Comparison of ENCODE assay signal across 8 mouse cellular contexts in the genomic region with DNA sequence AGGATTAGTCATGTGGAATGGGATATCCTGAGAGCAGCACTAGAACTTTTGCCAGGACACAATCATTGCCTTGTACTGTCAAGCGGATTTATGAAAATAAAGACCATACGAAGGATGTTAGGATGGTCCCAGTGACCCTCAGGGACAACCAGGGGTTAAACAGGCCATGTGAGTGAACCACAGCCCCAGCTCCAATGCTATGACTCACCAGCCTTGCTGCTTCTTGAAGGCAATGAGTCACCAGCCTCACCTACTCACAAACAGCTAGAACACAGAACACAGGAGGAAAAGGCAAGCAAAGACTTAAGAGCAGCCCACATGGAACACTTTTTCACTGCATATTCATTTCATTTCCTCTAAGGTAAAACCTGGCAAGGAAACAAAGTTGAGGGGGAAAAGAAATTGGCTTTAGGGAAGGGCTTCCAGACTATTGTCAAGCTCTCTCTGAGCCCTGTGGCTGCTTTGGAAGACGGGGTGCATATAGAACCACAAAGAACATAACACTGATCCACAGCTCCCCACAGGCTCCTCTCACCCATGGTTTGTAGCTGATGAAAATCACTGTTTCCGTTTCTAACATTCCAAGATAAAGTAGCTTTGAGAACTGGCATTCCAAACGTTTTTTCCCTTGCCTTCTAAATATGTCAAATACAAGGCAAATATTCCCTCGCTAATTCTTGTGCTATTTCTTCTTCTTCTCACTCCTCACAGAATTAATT. TPM values are rescaled to one million over a fixed set of nuclear protein-coding genes. Genes with fewer than 3 reads are reported as not detected.
A peak's percentile ranks its signal among the peaks of the same experiment; 100 is the strongest.
DNase-seq lines count a peak whose midpoint lies in the region; ATAC-seq and TF ChIP-seq lines count a peak whose summit lies in the region.
"Had no signal": no experiment of that assay in that cellular context is flagged by ENCODE, and none has a peak within 500 bp of the region (broad histone marks: within the 10 kb centered on the region; RNA-seq: fewer than 3 reads in every experiment).

No protein-coding gene starts in this region.

- H3K27me3 ChIP-seq in kidney, postnatal 0 days (ENCODE audit: insufficient read depth, low read length), result no peaks in the 10 kb centered on the region
- no peaks in the 10 kb centered on the region for H3K27me3 ChIP-seq in cerebellum, adult 2 months (ENCODE audit: control insufficient read depth, insufficient read depth, low read length)

- no peak for ATAC-seq in kidney, postnatal 0 days (replicated peaks; ENCODE audit: low FRiP score, low read depth)
- peak; percentile 47 for ATAC-seq in megakaryocyte progenitor cell, adult 5-6 weeks (replicated peaks; ENCODE audit: poor library complexity)

- DNase-seq in kidney, postnatal 0 days (ENCODE audit: low spot score), result peak; percentile 29
- no peak for DNase-seq in kidney, adult 9 months
- peak; percentile 93 for DNase-seq in NIH3T3 (ENCODE audit: low read depth)
- DNase-seq in thymus, postnatal 0 days (ENCODE audit: low spot score), result no peak
- DNase-seq in cerebellum, adult 2 months, result no peak
- DNase-seq: kidney, postnatal 10 days had no signal

- H3K4me2 ChIP-seq in kidney, postnatal 0 days (ENCODE audit: low read length), result no peak overlapping the region

- no peak overlapping the region for H3K9ac ChIP-seq in kidney, postnatal 0 days (ENCODE audit: low read depth, low read length)

- no peaks in the 10 kb centered on the region for H3K36me3 ChIP-seq in kidney, postnatal 0 days (ENCODE audit: insufficient read depth, low read length)

- TF ChIP-seq POLR2A in embryonic fibroblast, embryonic 13.5 days (IDR thresholded peaks at IDR 0.05; ENCODE audit: low read depth, low read length), result no peak
- no peak for TF ChIP-seq POLR2A in cerebellum, adult 2 months (IDR thresholded peaks at IDR 0.05; ENCODE audit: borderline replicate concordance, insufficient read depth, low read length)

- H3K9me3 ChIP-seq in kidney, postnatal 0 days (replicated peaks; ENCODE audit: low read length), result no peaks in the 10 kb centered on the region

- no peak overlapping the region for H3K4me3 ChIP-seq in kidney, postnatal 0 days (replicated peaks; ENCODE audit: low read depth, low read length)
- H3K4me3 ChIP-seq in embryonic fibroblast, embryonic 13.5 days (ENCODE audit: insufficient read depth, low read length), result no peak overlapping the region
- no peak overlapping the region for H3K4me3 ChIP-seq in cerebellum, adult 2 months (replicated peaks; ENCODE audit: insufficient read depth, low read depth, low read length)

- no peak for TF ChIP-seq CTCF in kidney, postnatal 0 days (IDR thresholded peaks at IDR 0.05; ENCODE audit: low read depth)
- TF ChIP-seq CTCF in embryonic fibroblast, embryonic 13.5 days (IDR thresholded peaks at IDR 0.05; ENCODE audit: borderline replicate concordance, insufficient read depth, low read length), result no peak
- TF ChIP-seq CTCF in cerebellum, adult 2 months (IDR thresholded peaks at IDR 0.05; ENCODE audit: borderline replicate concordance, insufficient read depth, low read depth, low read length), result no peak

- 62% methylated on average over 6 of the region's 6 CpGs for WGBS in kidney, postnatal 0 days
- WGBS in cerebellum, adult 2 months, result 80% methylated on average over 6 of the region's 6 CpGs

- no peaks in the 10 kb centered on the region for H3K4me1 ChIP-seq in kidney, postnatal 0 days (replicated peaks; ENCODE audit: insufficient read depth, low read length)
- H3K4me1 ChIP-seq in embryonic fibroblast, embryonic 13.5 days (ENCODE audit: control insufficient read depth, insufficient read depth, low read length), result peaks cover 6% of the 10 kb centered on the region; the same call in 1 of the 2 replicates
- no peaks in the 10 kb centered on the region for H3K4me1 ChIP-seq in cerebellum, adult 2 months (ENCODE audit: control insufficient read depth, insufficient read depth, low read length)

- H3K27ac ChIP-seq in kidney, postnatal 0 days, result 0 out of 2 replicates have a peak overlapping the region, but pooled peaks have one; percentile 40
- H3K27ac ChIP-seq in embryonic fibroblast, embryonic 13.5 days (ENCODE audit: insufficient read depth, low read length), result peak overlapping the region; percentile 99
- no peak overlapping the region for H3K27ac ChIP-seq in cerebellum, adult 2 months (ENCODE audit: insufficient read depth, low read length)

RNA-seq across cellular contexts. Expression of a gene that starts 3.0 kb away (rescaled TPM):
- 62.2 and 64.0 TPM in 2 replicates for polyA plus RNA-seq in kidney, postnatal 0 days (2015; fragmentation: Nextera tagmentation; extraction: Ambion mirVana)
- 2,091 and 2,241 TPM in 2 replicates for polyA plus RNA-seq in embryonic fibroblast, embryonic 13.5 days (2011; ENCODE audit: insufficient read length, low read depth, missing spikeins)
- total RNA-seq in megakaryocyte progenitor cell, adult 5-6 weeks (2015), result 489 and 586 TPM in 2 replicates
- total RNA-seq in megakaryocyte progenitor cell, adult 5-6 weeks (2017), result 581 and 634 TPM in 2 replicates
- polyA plus RNA-seq in thymus, postnatal 0 days (2015; fragmentation: Nextera tagmentation; extraction: Ambion mirVana), result 76.7 and 106 TPM in 2 replicates
- 0.74 and 1.00 TPM in 2 replicates for polyA plus RNA-seq in cerebellum, adult 2 months (2012; rRNA removed)

Comparison
In these comparisons a context has a peak if more than half of its experiments do, and no peak if none do; other contexts are left out.
1. DNase-seq: peak in kidney, postnatal 0 days (single experiment) and NIH3T3 (single experiment); none in kidney, adult 9 months (single experiment), thymus, postnatal 0 days (single experiment) and cerebellum, adult 2 months (0 of 2).
2. RNA of a gene that starts 3.0 kb away (polyA plus RNA-seq): 2,091 to 2,241 TPM in embryonic fibroblast, embryonic 13.5 days, 76.7 to 106 TPM in thymus, postnatal 0 days and 62.2 to 64.0 TPM in kidney, postnatal 0 days; 0.74 to 1.00 TPM in cerebellum, adult 2 months; every median in the first group is over 10 times any median in the second.